Mouse (Mus musculus) cortical plate, adult 2 months (tissue): Measurements from ENCODE around the gene Rheb.

Source experiments
- CTCF ChIP-seq: fragments of 200-500 bp; IDR thresholded peaks from 2 replicates; pipeline ENCODE4 v1.5.1; 2011; ENCODE audit warnings: mild to moderate bottlenecking, control low read depth, low read length; ENCODE audit not compliant: insufficient read depth; ENCODE audit errors: extremely low read depth
- POLR2A ChIP-seq: fragments of 200-500 bp; IDR thresholded peaks from 2 replicates; pipeline ENCODE4 v1.6.1; 2011; ENCODE audit warnings: mild to moderate bottlenecking, low read length, control low read depth; ENCODE audit not compliant: insufficient read depth; ENCODE audit errors: extremely low read depth

DNA sequence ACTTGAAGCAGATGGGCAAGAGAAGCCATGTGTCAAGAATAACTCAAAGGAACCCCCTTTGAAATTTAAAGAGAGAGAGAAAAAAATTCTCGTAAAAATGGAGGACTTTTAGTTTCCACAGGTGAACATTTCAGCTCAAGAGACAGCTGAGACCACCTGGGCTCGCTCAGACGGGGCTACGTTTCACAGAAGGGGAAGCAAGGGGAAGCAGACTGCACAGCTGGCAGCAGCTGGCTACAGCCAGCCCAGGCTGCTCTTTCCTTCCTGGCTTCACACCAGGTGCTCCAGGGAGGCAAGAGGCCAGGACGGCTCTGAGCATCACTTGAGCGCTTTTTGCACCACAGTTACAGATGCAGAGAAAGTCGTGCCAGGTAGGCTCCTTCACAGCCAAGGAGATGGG, 44.6 kb downstream of the Rheb start:
- TF ChIP-seq CTCF (no peak), POLR2A (no peak)
